Mouse (Mus musculus): ENCODE data around the gene 4931428L18Rik.
"Not testable (repeated sequence)": the region's sequence is repeated elsewhere in the genome, so short reads cannot be mapped to it uniquely, and the experiment has no call there.

The 4931428L18Rik gene

GRCm38 (mm10) chr1:31058861-31059351 is 163.6 kb downstream of the 4931428L18Rik start:
- no peak for DNase-seq (ENCODE audit: low read depth in 1 of 2, low spot score in 2 of 2)

DNA sequence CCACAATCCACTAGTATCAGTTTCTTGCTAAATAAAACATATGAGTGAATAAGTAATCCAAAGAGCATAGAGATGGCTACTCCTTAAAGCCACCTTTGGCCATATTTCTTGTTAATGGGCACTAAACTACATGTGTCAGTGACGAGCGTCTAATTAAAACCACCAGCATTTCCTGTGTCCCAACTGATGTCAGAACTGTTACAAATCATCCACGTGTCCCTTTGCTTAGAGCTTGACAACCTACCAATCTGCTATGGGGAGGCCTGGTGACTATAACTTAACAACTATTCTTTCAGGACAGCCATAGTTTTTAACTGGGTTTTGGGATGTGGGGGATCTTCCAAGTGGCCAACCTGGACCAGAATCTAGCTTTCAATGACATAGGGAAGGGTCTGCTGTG is 164.3 kb downstream of the 4931428L18Rik start:
- DNase-seq (ENCODE audit: low read depth in 1 of 2, low spot score in 2 of 2): no peak

- no peak for DNase-seq (ENCODE audit: low read depth in 1 of 2, low spot score in 2 of 2)
Measured at GRCm38 (mm10) chr1:31051370-31051921, 171.0 kb downstream of the 4931428L18Rik start.

DNA sequence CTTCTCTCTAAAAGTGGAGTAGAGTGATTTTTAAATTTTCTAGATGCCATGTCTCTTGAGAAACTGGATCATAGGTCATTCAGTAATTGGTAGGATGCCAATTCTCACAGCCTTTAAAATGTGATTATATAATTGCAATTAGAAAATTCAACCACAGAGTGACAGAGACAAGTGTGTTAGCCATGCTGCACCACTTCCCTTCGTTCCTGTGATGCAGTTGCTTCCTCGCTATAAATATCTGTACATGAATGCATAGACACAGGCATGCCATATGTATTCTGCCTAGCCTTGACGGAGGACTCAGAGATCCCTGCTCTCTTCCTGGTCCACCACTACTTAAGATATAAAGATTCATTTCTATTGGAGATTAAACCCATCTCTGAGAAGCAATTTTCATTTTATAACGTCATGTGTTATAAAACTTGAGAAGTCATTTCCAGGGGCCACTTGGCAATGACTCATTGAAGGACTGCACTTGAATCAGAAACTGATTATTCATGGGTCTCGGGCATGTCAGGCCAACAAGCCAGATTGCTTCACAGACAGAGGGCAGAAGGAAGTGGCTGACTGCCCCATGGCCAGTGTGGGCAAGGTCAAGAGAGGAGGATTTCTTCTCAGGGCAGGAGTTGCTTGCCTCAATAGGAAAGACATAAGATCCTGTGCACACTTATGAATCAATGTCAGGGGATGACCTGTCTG is 172.4 kb downstream of the 4931428L18Rik start:
- DNase-seq (ENCODE audit: low read depth in 1 of 2, low spot score in 2 of 2): peak in 1 of 2 experiments; percentile 13

GRCm38 (mm10) chr1:31043208-31043607 is 179.3 kb downstream of the 4931428L18Rik start:
- no peak for DNase-seq (ENCODE audit: low read depth in 1 of 2, low spot score in 2 of 2)

DNA sequence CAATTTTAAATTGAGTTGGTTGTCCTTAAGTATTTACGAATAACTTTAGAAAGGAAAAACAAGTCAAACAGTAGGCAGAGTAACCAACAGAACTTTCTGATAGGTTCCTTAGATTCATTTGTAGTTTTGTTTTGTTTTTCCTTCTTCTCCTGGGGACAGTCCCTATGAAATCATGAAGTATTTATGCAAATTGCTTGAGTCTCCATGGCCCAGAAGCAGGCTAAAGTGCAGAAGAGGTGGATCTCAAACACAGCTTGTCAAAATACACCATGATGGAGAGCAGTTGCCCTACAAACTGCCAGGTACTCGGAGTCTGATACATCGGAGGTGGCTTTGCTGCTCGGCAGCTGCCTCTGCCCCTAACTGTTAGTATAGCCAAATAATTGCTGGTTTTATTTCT is 179.7 kb downstream of the 4931428L18Rik start:
- no peak for DNase-seq (ENCODE audit: low read depth in 1 of 2, low spot score in 2 of 2)

DNA sequence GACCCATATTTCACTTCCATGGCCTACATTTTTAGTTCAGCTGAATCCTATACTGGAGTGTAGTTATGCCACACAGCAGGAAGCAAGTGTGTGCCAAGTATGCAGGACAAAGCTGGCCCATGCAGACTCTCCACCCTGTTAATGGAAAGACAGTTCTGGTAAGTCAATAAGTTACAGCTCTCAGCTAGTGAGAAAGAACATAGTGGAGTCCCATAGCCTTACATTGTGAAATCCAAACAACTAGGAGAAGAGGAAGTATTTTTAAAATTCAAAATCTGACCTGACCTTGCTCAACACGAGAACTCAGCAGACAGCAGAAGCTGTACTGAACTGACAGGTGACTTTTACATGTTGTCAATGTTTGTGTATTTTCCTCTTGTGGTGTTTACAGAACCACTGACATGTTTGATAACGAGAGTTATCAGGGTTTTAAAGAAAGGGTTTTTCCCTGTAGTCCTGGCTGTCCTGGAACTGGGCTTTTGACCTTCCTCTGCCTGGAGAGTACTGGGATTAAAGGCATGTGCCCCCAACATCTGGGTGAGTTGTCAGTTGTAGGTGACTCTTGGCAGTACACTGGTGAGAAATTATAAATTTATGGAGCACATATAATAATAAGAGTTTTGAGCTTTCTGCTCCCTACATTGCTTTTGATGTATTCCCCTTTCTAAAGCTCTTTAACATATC is 188.5 kb downstream of the 4931428L18Rik start:
- DNase-seq (ENCODE audit: low read depth in 1 of 2, low spot score in 2 of 2): no peak

DNA sequence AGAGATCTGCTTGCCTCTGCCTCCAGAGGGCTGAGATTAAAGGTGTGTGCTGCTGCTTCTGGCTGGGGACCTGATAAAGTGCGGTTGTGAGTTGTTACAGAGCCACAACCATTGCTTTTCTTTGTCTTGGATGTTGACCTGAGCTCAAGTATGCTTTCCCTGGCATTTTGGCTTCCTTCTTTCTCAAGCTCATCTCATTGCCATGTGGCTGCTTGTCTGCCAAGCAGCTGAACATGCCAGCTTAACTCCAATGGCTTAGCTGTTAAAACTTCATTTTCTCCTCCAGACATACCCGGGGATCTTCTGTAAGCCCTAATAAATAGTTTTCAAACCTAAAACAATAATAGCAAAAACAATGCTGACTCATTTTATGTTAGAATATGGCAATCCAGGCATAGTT is 190.1 kb downstream of the 4931428L18Rik start:
- DNase-seq (ENCODE audit: low read depth in 1 of 2, low spot score in 2 of 2): no peak

GRCm38 (mm10) chr1:31023173-31023572 is 199.3 kb downstream of the 4931428L18Rik start:
- DNase-seq (ENCODE audit: low read depth in 1 of 2, low spot score in 2 of 2): no peak

DNA sequence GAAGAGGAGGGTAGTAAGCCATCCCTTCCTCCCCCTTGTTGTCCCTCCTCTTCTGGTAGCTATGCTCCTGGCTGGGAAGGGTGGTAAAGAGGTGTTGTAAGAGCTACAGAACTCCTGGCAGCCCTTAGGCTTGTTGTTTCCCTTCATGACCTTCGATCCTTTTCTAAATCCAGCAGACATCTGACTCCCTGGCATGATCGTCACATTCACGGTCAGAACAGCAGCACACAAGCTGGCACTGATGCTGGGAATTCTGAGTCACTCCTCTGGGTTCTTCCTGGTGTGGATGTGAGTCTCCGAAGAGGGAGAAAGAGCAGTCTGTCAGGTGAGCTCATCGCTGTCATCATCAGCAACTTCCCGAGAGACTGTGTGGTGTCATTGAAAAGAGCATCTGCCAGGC is 203.2 kb downstream of the 4931428L18Rik start:
- no peak for DNase-seq (ENCODE audit: low read depth in 1 of 2, low spot score in 2 of 2)

DNA sequence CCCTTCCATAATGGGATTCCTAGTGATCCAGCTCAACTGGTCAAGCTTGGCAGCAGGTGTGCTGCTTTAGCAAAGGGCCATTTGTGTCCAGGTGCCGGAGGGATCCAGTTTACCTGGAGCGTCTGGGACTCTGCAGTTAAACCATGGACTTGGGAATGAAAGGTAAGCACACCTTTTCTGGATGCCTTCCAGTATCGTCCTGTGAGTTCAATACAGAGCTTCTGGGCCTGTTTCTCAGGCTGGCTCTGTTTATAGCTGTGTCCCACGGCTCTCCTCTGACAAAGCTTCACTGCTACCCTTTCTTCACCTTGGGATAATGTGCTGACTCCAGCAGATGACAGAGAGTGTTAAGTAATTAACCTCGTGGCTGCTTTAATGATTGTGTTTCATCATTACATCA is 205.1 kb downstream of the 4931428L18Rik start:
- DNase-seq (ENCODE audit: low read depth in 1 of 2, low spot score in 2 of 2): no peak

DNA sequence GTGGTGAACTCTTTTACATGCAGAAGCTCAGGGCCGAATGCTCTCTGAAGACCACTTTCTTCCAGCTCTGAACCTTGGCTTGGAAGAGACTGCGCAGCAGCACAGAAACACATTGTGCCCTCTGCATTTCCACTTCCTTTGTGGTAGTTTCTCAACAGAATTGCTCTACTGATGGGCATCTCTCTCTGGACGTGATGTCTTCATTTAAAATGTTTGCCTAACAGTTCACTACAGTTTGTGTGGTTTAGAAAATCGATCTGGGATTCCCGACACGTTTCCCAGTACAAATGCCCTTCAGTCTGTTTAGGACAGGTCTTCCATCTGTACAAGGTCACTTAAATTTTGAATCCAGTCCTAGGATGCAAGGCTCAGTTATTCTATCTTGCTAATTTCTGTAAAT is 206.4 kb downstream of the 4931428L18Rik start:
- no peak for DNase-seq (ENCODE audit: low read depth in 1 of 2, low spot score in 2 of 2)

- DNase-seq (ENCODE audit: low read depth in 1 of 2, low spot score in 2 of 2): no peak
Measured at GRCm38 (mm10) chr1:31015261-31015660, 207.2 kb downstream of the 4931428L18Rik start.

DNA sequence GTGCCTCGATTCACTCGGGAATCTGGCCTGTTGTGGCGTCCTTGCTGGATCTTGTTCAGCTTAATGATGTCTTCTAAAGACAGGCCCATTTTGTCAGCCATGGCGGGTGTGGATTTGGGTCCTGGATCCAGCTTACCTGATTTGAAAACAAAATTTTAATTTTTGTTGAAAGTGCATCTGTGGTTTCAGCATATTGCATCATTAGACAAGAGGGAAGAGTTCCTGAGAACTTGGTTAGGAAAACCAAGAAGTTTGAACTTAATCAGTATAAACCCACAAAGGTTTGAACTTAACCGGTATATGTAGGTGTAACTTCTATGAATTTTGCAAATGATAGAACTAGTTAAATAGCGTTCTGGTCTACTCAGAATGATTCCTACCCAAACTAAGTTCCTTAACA is 244.6 kb downstream of the 4931428L18Rik start, which contains the start of gene AC153137.1:
AC153137.1 (minus strand) TSS at position 101 of the 400 bp plus-strand sequence.
- not testable (repeated sequence) for DNase-seq (ENCODE audit: low read depth in 1 of 2, low spot score in 2 of 2)

DNA sequence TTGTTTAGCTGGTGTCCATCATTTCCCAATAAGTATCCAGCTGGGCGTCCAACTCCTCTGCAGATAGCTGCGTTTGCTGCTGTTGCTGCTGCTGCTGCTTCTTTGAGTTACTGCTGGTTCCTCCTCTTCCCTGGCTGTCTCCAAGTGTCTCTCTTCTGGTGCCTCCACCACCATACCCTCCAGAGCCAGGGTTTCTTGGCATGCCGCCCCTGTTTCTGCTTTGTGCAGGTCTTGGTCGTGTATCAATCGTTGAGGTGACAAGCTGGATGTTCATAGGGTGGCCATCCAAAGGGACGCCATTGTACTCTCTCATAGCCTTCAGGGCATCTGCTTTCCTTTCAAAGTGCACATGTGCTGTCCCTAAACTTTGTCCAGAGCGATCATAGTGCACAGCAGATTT is 245.2 kb downstream of the 4931428L18Rik start:
- not testable (repeated sequence) for DNase-seq (ENCODE audit: low read depth in 1 of 2, low spot score in 2 of 2)

DNA sequence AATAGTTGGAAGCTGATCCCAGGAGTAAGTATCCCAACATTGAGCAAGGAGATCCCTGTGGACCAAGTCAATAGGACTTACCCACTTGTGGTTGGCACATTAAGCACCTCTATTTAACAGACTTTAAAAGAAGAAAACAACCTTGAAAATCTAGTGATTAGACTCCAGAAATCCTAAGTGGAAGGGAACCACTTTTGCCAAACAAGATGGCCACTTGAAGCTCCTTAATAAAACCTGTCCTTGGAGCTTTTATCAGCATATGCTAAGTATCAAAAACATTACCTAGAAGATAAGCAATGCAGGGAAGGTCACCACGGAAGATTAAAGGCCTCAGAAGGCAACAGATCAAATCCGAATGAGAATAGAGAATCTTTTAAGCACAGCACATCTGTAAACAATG is 270.7 kb downstream of the 4931428L18Rik start:
- no peak for DNase-seq (ENCODE audit: low read depth in 1 of 2, low spot score in 2 of 2)

DNA sequence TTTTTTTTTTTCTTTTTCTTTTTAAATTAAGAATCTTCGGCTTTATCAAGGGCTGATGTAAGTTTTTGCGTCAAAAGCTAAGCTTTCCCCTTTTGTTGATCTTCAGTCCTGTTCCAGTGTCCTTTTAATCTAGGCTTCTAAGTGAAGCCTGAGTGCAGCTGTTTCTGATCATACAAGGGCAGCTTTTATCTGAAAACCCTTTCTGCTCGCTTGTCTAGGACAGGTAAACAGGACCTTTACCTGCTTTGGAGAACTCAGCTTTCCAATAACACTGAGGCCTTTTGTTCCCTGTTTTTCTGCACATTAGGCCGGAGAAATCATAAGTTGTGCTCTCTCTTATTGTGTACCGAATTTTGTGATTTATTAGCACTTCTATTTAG is 272.0 kb downstream of the 4931428L18Rik start:
- DNase-seq (ENCODE audit: low read depth in 1 of 2, low spot score in 2 of 2): no peak

DNA sequence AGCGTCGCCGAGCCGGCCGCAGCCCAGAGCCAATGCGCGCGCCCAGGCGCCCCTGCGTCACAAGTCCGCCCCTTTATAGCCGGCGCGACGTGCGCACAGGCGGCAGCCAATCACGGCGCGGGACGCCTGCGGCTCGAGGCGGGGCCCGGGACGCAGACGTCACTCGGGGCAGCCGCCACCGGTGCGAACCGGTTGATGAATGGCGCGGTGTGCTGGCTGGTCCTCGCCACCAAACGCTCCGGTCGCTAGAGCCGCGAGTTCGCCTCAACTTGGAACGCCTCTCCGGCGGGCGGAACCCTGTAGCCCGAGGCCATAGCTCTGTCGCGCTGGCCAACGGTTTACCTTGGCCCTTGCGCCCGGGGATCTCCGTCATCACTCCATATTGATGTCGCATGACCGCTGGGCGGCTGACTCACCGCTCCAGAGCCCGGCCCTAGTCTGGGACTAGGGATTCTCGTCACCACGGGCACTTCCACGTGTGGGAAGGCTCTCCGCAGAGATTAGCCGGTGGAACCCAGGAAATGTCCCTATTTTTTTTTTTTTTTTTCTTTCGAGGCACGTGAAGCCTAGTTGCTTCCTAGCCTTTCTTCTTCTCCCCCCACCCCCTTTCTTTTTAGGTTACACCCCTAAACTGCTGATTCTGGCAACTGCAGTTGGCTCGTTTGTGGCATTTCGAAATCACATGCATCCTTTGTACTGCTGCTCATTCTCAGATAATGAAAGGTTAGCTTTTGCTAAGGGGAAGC is 272.6 kb downstream of the 4931428L18Rik start:
- DNase-seq (ENCODE audit: low read depth in 1 of 2, low spot score in 2 of 2): peak; percentile 92 to 97

- no peak for DNase-seq (ENCODE audit: low read depth in 1 of 2, low spot score in 2 of 2)
Measured at GRCm38 (mm10) chr1:30948950-30949639, 273.4 kb downstream of the 4931428L18Rik start.

DNA sequence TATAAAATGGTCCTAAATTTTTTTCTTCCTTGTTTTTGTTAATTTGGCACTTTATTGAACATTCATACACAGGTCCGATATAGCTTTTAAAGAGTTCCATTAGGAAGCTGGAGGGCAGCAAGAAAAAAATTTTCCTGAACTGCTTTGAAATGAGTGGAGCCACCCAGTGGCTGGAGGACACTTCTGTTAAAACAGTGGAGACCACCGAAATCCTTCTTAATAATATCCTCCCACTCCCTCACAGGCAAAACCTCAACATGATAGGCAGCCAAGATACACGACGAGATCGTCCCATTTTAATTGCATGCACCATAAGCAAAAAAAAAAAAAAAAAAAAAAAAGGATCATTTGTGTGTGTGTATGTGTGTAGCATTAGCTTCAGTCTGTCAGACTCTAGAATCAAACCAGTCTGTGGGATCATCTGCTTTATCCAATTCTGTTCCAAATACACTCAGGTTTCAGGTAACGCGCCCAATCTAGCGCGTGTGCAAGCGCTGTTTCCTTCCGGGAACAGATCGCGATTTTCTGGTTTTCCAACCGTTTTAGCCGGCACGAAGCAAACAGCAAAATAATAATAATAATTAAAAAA is 274.0 kb downstream of the 4931428L18Rik start:
- no peak for DNase-seq (ENCODE audit: low read depth in 1 of 2, low spot score in 2 of 2)
